9 mouse cellular contexts compared by ENCODE assay signal in the genomic region with DNA sequence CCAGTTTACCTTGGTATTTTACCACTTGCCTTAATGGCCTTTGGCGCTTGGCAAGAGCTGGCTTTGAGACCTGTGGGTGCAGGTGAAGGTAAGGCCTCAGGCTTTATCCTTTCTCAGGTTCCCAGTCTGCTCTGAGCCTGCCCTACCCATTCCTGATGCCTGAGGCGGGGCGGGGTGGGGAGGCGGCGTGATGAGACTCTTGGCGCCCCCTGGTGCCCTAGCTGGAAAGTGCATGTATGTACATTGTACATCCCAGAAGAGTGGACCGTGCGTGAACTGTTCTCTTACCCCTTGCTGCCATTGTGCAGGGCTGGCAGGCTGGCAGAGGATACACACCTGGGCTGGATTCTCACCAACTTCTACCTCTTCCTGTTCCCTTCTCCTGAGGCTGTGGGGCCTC. TPM values are rescaled to one million over a fixed set of nuclear protein-coding genes. Genes with fewer than 3 reads are reported as not detected.
A peak's percentile ranks its signal among the peaks of the same experiment; 100 is the strongest.
DNase-seq lines count a peak whose midpoint lies in the region; ATAC-seq and TF ChIP-seq lines count a peak whose summit lies in the region.
"Had no signal": no experiment of that assay in that cellular context is flagged by ENCODE, and none has a peak within 500 bp of the region (broad histone marks: within the 10 kb centered on the region; RNA-seq: fewer than 3 reads in every experiment).

No protein-coding gene starts in this region.

- H3K9ac ChIP-seq in MEL (ENCODE audit: control insufficient read depth, low read depth, low read length, poor library complexity, severe bottlenecking), result no peak overlapping the region
- no peak overlapping the region for H3K9ac ChIP-seq in lung, embryonic 16.5 days (ENCODE audit: low read length)

- TF ChIP-seq RAD21 in MEL (IDR thresholded peaks at IDR 0.05; ENCODE audit: low read depth, low read length), result peak; percentile 77

- DNase-seq in MEL (ENCODE audit: low read depth, low spot score), result peak; percentile 88
- peak; percentile 75 for DNase-seq in c-Kit-negative CD71-positive TER-119-positive erythroid progenitor cells, embryonic 14.5 days (ENCODE audit: low read depth, low spot score)
- DNase-seq in forebrain, embryonic 10.5 days (ENCODE audit: extremely low spot score, low spot score), result peak; percentile 83
- peak; percentile 81 to 91 for DNase-seq in heart, postnatal 36 days
- peak in 1 of 2 experiments; percentile 81 for DNase-seq in layer of hippocampus, adult 2 months (ENCODE audit: low spot score in 2 of 2)
- peak; percentile 76 for DNase-seq in ovary, postnatal 14 days (ENCODE audit: low spot score)
- peak; percentile 91 for DNase-seq in thymus, postnatal 4 days

- H3K4me2 ChIP-seq in lung, embryonic 16.5 days (ENCODE audit: low read depth, low read length), result no peak overlapping the region

- no peak overlapping the region for H3K27ac ChIP-seq in MEL (ENCODE audit: control insufficient read depth, low read depth, low read length)
- no peak overlapping the region for H3K27ac ChIP-seq in forebrain, embryonic 10.5 days
- no peak overlapping the region for H3K27ac ChIP-seq in layer of hippocampus, adult 2 months
- H3K27ac ChIP-seq in lung, embryonic 16.5 days (ENCODE audit: low read length), result no peak overlapping the region
- H3K27ac ChIP-seq: macrophage had no signal

- TF ChIP-seq EP300 in MEL (IDR thresholded peaks at IDR 0.05; ENCODE audit: low read depth in 1 of 2, low read length in 2 of 2), result no peak

- intact Hi-C loops in heart, postnatal 36 days (cut with DNase I), result loop anchor here (2.0 to 5.0 kb wide), 2 partner anchors 40 to 69 kb away; no protein-coding TSS in a partner anchor

- peaks cover 0 to 6% of the 10 kb centered on the region in 2 experiments; a peak in 2 of 4 replicates for H3K4me1 ChIP-seq in MEL (ENCODE audit: control insufficient read depth in 1 of 2, insufficient read depth in 2 of 2, low read length in 2 of 2)
- H3K4me1 ChIP-seq in forebrain, embryonic 10.5 days, result peaks cover 20% of the 10 kb centered on the region
- H3K4me1 ChIP-seq in lung, embryonic 16.5 days (replicated peaks; ENCODE audit: control insufficient read depth, insufficient read depth, low read length), result no peaks in the 10 kb centered on the region; the same call in 1 of the 2 replicates

- ATAC-seq in lung, embryonic 16.5 days (ENCODE audit: low read depth), result peak; percentile 85

- TF ChIP-seq CTCF in MEL (IDR thresholded peaks at IDR 0.05 in 2 of 3, conservative IDR thresholded peaks at IDR 0.05 in 1 of 3; ENCODE audit: control insufficient read depth in 1 of 3, insufficient read depth in 1 of 3, low read depth in 2 of 3, low read length in 3 of 3, poor library complexity in 1 of 3, severe bottlenecking in 1 of 3), result peak; percentile 88 to 98 (median 97)
- peak; percentile 99 for TF ChIP-seq CTCF in layer of hippocampus, adult 2 months (conservative IDR thresholded peaks at IDR 0.05)

- TF ChIP-seq POLR2A in MEL (IDR thresholded peaks at IDR 0.05; ENCODE audit: control insufficient read depth in 1 of 2, insufficient read depth in 1 of 2, low read depth in 1 of 2, low read length in 2 of 2, poor library complexity in 1 of 2), result no peak

- 3% methylated on average over 8 of the region's 8 CpGs for WGBS in forebrain, embryonic 10.5 days
- WGBS in lung, embryonic 16.5 days, result 1% methylated on average over 8 of the region's 8 CpGs

- H3K4me3 ChIP-seq in MEL (ENCODE audit: control insufficient read depth in 1 of 2, insufficient read depth in 1 of 2, low read depth in 2 of 2, low read length in 2 of 2), result peak overlapping the region in 1 of 2 experiments; percentile 8; a peak in 1 of 4 replicates
- H3K4me3 ChIP-seq in forebrain, embryonic 10.5 days, result peak overlapping the region; percentile 5; the same call in 1 of the 2 replicates
- no peak overlapping the region for H3K4me3 ChIP-seq in layer of hippocampus, adult 2 months
- no peak overlapping the region for H3K4me3 ChIP-seq in lung, embryonic 16.5 days (ENCODE audit: low read length)

- H3K27me3 ChIP-seq in MEL (ENCODE audit: control insufficient read depth in 1 of 2, insufficient read depth in 2 of 2, low read length in 2 of 2), result no peaks in the 10 kb centered on the region
- peaks cover 21% of the 10 kb centered on the region for H3K27me3 ChIP-seq in forebrain, embryonic 10.5 days (ENCODE audit: poor library complexity, severe bottlenecking)
- no peaks in the 10 kb centered on the region for H3K27me3 ChIP-seq in lung, embryonic 16.5 days (ENCODE audit: control insufficient read depth, insufficient read depth, low read depth, low read length)

- no peaks in the 10 kb centered on the region for H3K79me2 ChIP-seq in MEL (ENCODE audit: control insufficient read depth, insufficient read depth, low read length, poor library complexity)

- peaks cover 0 to 2% of the 10 kb centered on the region in 2 experiments; a peak in 1 of 4 replicates for H3K36me3 ChIP-seq in MEL (ENCODE audit: control insufficient read depth in 1 of 2, insufficient read depth in 2 of 2, low read length in 2 of 2)
- H3K36me3 ChIP-seq in forebrain, embryonic 10.5 days (replicated peaks), result no peaks in the 10 kb centered on the region
- no peaks in the 10 kb centered on the region for H3K36me3 ChIP-seq in lung, embryonic 16.5 days (ENCODE audit: control insufficient read depth, insufficient read depth, low read length)

- H3K9me3 ChIP-seq in MEL (replicated peaks; ENCODE audit: insufficient read depth, low read length), result no peaks in the 10 kb centered on the region
- H3K9me3 ChIP-seq in forebrain, embryonic 10.5 days, result no peaks in the 10 kb centered on the region
- H3K9me3 ChIP-seq in lung, embryonic 16.5 days (ENCODE audit: control insufficient read depth, low read length), result no peaks in the 10 kb centered on the region

TF ChIP-seq in MEL, 35 proteins besides CTCF, POLR2A, EP300 and RAD21:
- TF ChIP-seq CHD2 (IDR thresholded peaks at IDR 0.05; ENCODE audit: low read length), result no peak
- TF ChIP-seq SMC3 (IDR thresholded peaks at IDR 0.05; ENCODE audit: low read depth, low read length), result peak; percentile 97
- peak; percentile 98 for TF ChIP-seq MAZ (IDR thresholded peaks at IDR 0.05; ENCODE audit: low read depth, low read length)
- peak; percentile 67 for TF ChIP-seq ZC3H11A (IDR thresholded peaks at IDR 0.05; ENCODE audit: low read depth, low read length)

RNA-seq across cellular contexts. Expression of a gene that starts 16.8 kb away (rescaled TPM):
- total RNA-seq in MEL (2012; rRNA removed), result 31.4 and 45.3 TPM in 2 replicates
- polyA plus RNA-seq in MEL (2012; ENCODE audit: insufficient read depth in 1 of 2, insufficient read length in 2 of 2, low read depth in 1 of 2, low replicate concordance in 2 of 2, missing spikeins in 1 of 2), result 10 to 100 TPM in 1 of 2 experiments, not detected in 1; 33.5 TPM
- 5.9 and 6.7 TPM in 2 replicates for polyA plus RNA-seq in forebrain, embryonic 10.5 days (2016; fragmentation: Nextera tagmentation; extraction: Ambion mirVana)
- 1 to 10 TPM; 3.1 to 3.6 TPM for total RNA-seq in heart, postnatal 36 days (2021)
- total RNA-seq in layer of hippocampus, adult 2 months (2021), result 10 to 100 TPM; 37.0 to 42.9 TPM
- 6.3 TPM in 2 replicates for polyA plus RNA-seq in lung, embryonic 16.5 days (2015; fragmentation: Nextera tagmentation; extraction: Ambion mirVana)

RNA-seq across cellular contexts. Expression of a gene that starts 32.0 kb away (rescaled TPM):
- 388 and 394 TPM in 2 replicates for total RNA-seq in MEL (2012; rRNA removed)
- polyA plus RNA-seq in MEL (2012; ENCODE audit: insufficient read depth in 1 of 2, insufficient read length in 2 of 2, low read depth in 1 of 2, low replicate concordance in 2 of 2, missing spikeins in 1 of 2), result 100 to 1,000 TPM; 128 to 302 TPM
- polyA plus RNA-seq in forebrain, embryonic 10.5 days (2016; fragmentation: Nextera tagmentation; extraction: Ambion mirVana), result 11.6 and 11.8 TPM in 2 replicates
- 100 to 1,000 TPM; 121 to 130 TPM for total RNA-seq in heart, postnatal 36 days (2021)
- total RNA-seq in layer of hippocampus, adult 2 months (2021), result 10 to 100 TPM; 34.6 to 36.1 TPM
- polyA plus RNA-seq in lung, embryonic 16.5 days (2015; fragmentation: Nextera tagmentation; extraction: Ambion mirVana), result 148 and 150 TPM in 2 replicates

RNA-seq across cellular contexts. Expression of a gene that starts 52.8 kb away (rescaled TPM):
- 26.2 and 30.5 TPM in 2 replicates for total RNA-seq in MEL (2012; rRNA removed)
- 10 to 100 TPM in 1 of 2 experiments, not detected in 1; 34.6 TPM for polyA plus RNA-seq in MEL (2012; ENCODE audit: insufficient read depth in 1 of 2, insufficient read length in 2 of 2, low read depth in 1 of 2, low replicate concordance in 2 of 2, missing spikeins in 1 of 2)
- 17.9 and 20.0 TPM in 2 replicates for polyA plus RNA-seq in forebrain, embryonic 10.5 days (2016; fragmentation: Nextera tagmentation; extraction: Ambion mirVana)
- 10 to 100 TPM; 11.6 to 15.6 TPM for total RNA-seq in heart, postnatal 36 days (2021)
- 10 to 100 TPM; 69.5 to 71.8 TPM for total RNA-seq in layer of hippocampus, adult 2 months (2021)
- polyA plus RNA-seq in lung, embryonic 16.5 days (2015; fragmentation: Nextera tagmentation; extraction: Ambion mirVana), result 15.2 and 16.0 TPM in 2 replicates

RNA-seq across cellular contexts. Expression of a gene that starts 54.5 kb away (rescaled TPM):
- total RNA-seq in MEL (2012; rRNA removed), result 4.3 and 5.5 TPM in 2 replicates
- 10 to 100 TPM in 1 of 2 experiments, not detected in 1; 10.1 TPM for polyA plus RNA-seq in MEL (2012; ENCODE audit: insufficient read depth in 1 of 2, insufficient read length in 2 of 2, low read depth in 1 of 2, low replicate concordance in 2 of 2, missing spikeins in 1 of 2)
- polyA plus RNA-seq in forebrain, embryonic 10.5 days (2016; fragmentation: Nextera tagmentation; extraction: Ambion mirVana), result 27.4 and 28.6 TPM in 2 replicates
- total RNA-seq in heart, postnatal 36 days (2021), result under 1 TPM; 0.22 to 0.58 TPM
- 1 to 10 TPM; 2.8 to 3.7 TPM for total RNA-seq in layer of hippocampus, adult 2 months (2021)
- polyA plus RNA-seq in lung, embryonic 16.5 days (2015; fragmentation: Nextera tagmentation; extraction: Ambion mirVana), result 13.1 and 13.5 TPM in 2 replicates
